Mouse (Mus musculus): ENCODE data around the gene Hdac9.

DNA sequence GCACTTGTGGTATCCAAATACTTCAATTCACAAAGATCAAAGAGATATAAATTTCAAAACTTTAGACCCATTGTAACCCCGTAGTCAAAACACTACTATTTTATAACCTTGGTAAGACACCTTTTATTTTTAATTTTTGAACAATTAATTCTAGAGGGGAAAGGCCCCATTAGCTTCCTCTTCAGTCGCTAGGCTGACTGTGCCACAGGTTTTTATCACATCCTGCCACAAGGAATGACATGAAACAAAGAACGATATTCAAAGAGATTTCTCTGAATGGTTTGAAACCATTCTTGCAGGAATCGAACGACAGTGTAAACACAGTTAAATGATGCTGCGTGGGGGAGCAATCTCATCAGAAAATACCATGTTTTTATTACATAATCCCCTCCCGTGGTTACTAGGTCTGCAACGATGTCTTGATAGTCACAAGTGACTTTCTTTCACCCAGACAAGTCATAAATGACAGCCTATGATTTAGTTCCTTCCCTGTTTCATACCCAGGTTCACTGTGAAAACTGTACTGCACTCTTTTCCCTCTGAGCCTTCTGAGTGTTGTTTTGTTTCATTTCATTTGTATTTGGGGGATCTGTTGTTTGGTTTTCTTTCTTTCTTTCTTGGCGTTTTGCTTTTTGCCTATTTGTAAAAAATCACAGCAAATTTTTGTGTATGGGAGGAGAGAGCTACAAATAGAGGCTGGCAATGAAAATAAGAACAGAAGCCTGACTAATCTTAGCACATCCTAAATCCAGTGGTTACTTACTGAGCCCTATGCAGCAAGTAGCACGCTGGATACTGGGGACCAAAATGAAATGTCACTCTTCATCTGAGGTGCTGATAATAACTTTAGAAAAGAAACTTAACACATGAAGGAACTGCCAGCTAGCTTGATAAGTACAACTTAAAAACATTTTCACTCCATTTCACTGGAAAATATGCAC lies 105.0 kb downstream of the Hdac9 start:
- TF ChIP-seq SMC3 (IDR thresholded peaks at IDR 0.05; ENCODE audit: low read depth, low read length) (no peak), EP300 (IDR thresholded peaks at IDR 0.05; ENCODE audit: low read depth in 1 of 2, low read length in 2 of 2) (no peak), CTCF (IDR thresholded peaks at IDR 0.05 in 2 of 3, conservative IDR thresholded peaks at IDR 0.05 in 1 of 3; ENCODE audit: control insufficient read depth in 1 of 3, insufficient read depth in 1 of 3, low read depth in 2 of 3, low read length in 3 of 3, poor library complexity in 1 of 3, severe bottlenecking in 1 of 3) (no peak), TCF12 (IDR thresholded peaks at IDR 0.05; ENCODE audit: low read depth, low read length) (no peak), GATA1 (IDR thresholded peaks at IDR 0.05; ENCODE audit: low read depth, low read length) (no peak), TAL1 (IDR thresholded peaks at IDR 0.05; ENCODE audit: low read length) (no peak), JUND (IDR thresholded peaks at IDR 0.05; ENCODE audit: low read depth, low read length) (no peak), RCOR1 (IDR thresholded peaks at IDR 0.05; ENCODE audit: low read depth, low read length) (no peak)
